ENCODE assay signal across 19 mouse cellular contexts in the genomic region with DNA sequence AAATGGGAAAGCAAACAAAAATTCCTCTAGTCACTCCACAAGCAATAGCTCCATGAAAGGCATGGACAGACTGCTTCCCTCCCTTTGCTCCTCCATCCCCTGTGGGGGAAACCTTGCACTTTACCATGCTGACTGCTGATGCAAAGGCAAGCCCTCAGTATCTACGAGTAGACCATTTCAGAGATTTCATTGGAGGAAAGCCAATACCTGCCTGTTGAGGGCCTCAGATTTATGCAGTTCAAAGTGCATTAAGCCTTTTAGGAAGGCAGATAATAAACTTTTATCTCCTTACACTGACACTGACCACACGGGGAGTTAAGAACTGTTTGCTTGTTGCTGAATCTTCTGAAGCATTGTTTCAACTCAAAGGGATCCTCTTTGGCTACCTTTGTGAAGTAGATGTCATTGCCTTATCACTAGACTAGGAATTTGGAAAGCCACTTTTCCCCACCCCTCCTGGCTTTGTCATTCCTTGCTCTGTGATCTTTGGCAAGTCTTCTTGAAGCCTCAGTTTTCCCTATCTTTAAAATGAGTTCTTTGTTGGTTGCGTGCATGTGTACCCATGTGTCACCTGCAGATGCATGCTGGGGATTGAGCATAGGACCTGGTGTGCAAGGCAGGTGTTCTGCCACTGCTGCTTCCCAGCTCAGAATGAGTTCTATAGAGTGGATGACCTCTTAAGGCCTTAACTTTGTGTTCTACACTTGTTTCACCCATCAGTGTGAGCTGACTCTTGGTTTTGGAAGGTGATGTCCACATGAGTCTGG. TPM values are rescaled to one million over a fixed set of nuclear protein-coding genes. Genes with fewer than 3 reads are reported as not detected.
DNase-seq lines count a peak whose midpoint lies in the region; ATAC-seq and TF ChIP-seq lines count a peak whose summit lies in the region.
"Had no signal": no experiment of that assay in that cellular context is flagged by ENCODE, and none has a peak within 500 bp of the region (broad histone marks: within the 10 kb centered on the region; RNA-seq: fewer than 3 reads in every experiment).

No protein-coding gene starts in this region.

- 77% methylated on average over 3 of the region's 3 CpGs for WGBS in midbrain, embryonic 15.5 days
- WGBS in midbrain, postnatal 0 days = 72% methylated on average over 3 of the region's 3 CpGs

- H3K79me2 ChIP-seq in myocyte (ENCODE audit: control insufficient read depth, insufficient read depth) = peaks cover 9% of the 10 kb centered on the region

- no peak overlapping the region for H3ac ChIP-seq in myocyte (ENCODE audit: control insufficient read depth, insufficient read length)

- TF ChIP-seq POLR2A in myocyte (IDR thresholded peaks at IDR 0.05; ENCODE audit: insufficient read length, low read depth) = no peak

- no peak overlapping the region for H3K4me2 ChIP-seq in midbrain, embryonic 15.5 days
- no peak overlapping the region for H3K4me2 ChIP-seq in midbrain, postnatal 0 days (ENCODE audit: low read depth, low read length, poor library complexity, severe bottlenecking)
- no peak overlapping the region for H3K4me2 ChIP-seq in myocyte (ENCODE audit: low read depth)
- H3K4me2 ChIP-seq: embryonic facial prominence, embryonic 13.5 days; forebrain, embryonic 12.5 days; heart, embryonic 13.5 days; hindbrain, embryonic 14.5 days had no signal

- H3K9me3 ChIP-seq in midbrain, embryonic 15.5 days = no peaks in the 10 kb centered on the region
- H3K9me3 ChIP-seq in midbrain, postnatal 0 days (ENCODE audit: low read length) = no peaks in the 10 kb centered on the region
- H3K9me3 ChIP-seq: embryonic facial prominence, embryonic 13.5 days; forebrain, embryonic 12.5 days; G1E; heart, embryonic 13.5 days had no signal

- H3K4me1 ChIP-seq in midbrain, embryonic 15.5 days = peaks cover 12% of the 10 kb centered on the region
- no peaks in the 10 kb centered on the region for H3K4me1 ChIP-seq in midbrain, postnatal 0 days (ENCODE audit: insufficient read depth, low read length)
- peaks cover 11% of the 10 kb centered on the region; the same call in 1 of the 2 replicates for H3K4me1 ChIP-seq in brown adipose tissue, adult 24 weeks (ENCODE audit: control insufficient read depth, insufficient read depth, insufficient read length, low read length)
- H3K4me1 ChIP-seq: embryonic facial prominence, embryonic 13.5 days had no signal

- peaks cover 37% of the 10 kb centered on the region for H3K36me3 ChIP-seq in midbrain, embryonic 15.5 days (replicated peaks)
- peaks cover 41% of the 10 kb centered on the region for H3K36me3 ChIP-seq in midbrain, postnatal 0 days (ENCODE audit: insufficient read depth, low read length)
- H3K36me3 ChIP-seq in myocyte (ENCODE audit: control insufficient read depth, insufficient read depth) = peaks cover 71% of the 10 kb centered on the region

- no peak overlapping the region for H3K4me3 ChIP-seq in midbrain, embryonic 15.5 days
- H3K4me3 ChIP-seq in midbrain, postnatal 0 days (ENCODE audit: low read depth, low read length) = no peak overlapping the region
- no peak overlapping the region for H3K4me3 ChIP-seq in brown adipose tissue, adult 24 weeks (ENCODE audit: insufficient read depth, low read depth, low read length)
- no peak overlapping the region for H3K4me3 ChIP-seq in myocyte
- H3K4me3 ChIP-seq: embryonic facial prominence, embryonic 13.5 days; forebrain, embryonic 12.5 days; heart, embryonic 13.5 days had no signal

- no peak for TF ChIP-seq CTCF in midbrain, postnatal 0 days (IDR thresholded peaks at IDR 0.05)

- H3K27ac ChIP-seq in midbrain, embryonic 15.5 days = 0 out of 2 replicates have a peak overlapping the region, but pooled peaks have one; percentile 7
- no peak overlapping the region for H3K27ac ChIP-seq in midbrain, postnatal 0 days (ENCODE audit: low read depth, low read length)
- H3K27ac ChIP-seq in brown adipose tissue, adult 24 weeks (replicated peaks; ENCODE audit: low read depth, low read length) = 0 out of 2 replicates have a peak overlapping the region, but pooled peaks have one; percentile 14
- H3K27ac ChIP-seq: embryonic facial prominence, embryonic 13.5 days; hindbrain, embryonic 14.5 days had no signal

- H3K27me3 ChIP-seq in midbrain, embryonic 15.5 days (replicated peaks) = no peaks in the 10 kb centered on the region
- H3K27me3 ChIP-seq in midbrain, postnatal 0 days (ENCODE audit: insufficient read depth, low read length) = no peaks in the 10 kb centered on the region
- no peaks in the 10 kb centered on the region for H3K27me3 ChIP-seq in myocyte (ENCODE audit: control insufficient read depth, insufficient read depth, insufficient read length)
- H3K27me3 ChIP-seq: embryonic facial prominence, embryonic 13.5 days; forebrain, embryonic 12.5 days; heart, embryonic 13.5 days had no signal

- intact Hi-C loops in heart, postnatal 36 days (cut with DNase I) = no loop called here

- peak; percentile 57 for DNase-seq in heart, adult 11 months
- DNase-seq in heart, postnatal 36 days = no peak
- DNase-seq in midbrain, postnatal 0 days (ENCODE audit: low spot score) = no peak
- no peak for DNase-seq in B cell, adult 2 months
- DNase-seq in frontal cortex, postnatal 10 days (ENCODE audit: low spot score in 2 of 2) = no peak
- DNase-seq: adrenal gland, postnatal 10 days; cerebellum, adult 18-20 months; cerebellum, adult 9-11 months; cerebellum, postnatal 36 days; gastrocnemius, postnatal 14 days; kidney, adult 18-20 months had no signal

- ATAC-seq in midbrain, embryonic 15.5 days (replicated peaks) = no peak
- no peak for ATAC-seq in midbrain, postnatal 0 days (ENCODE audit: low FRiP score)

- no peak overlapping the region for H3K9ac ChIP-seq in midbrain, embryonic 15.5 days
- no peak overlapping the region for H3K9ac ChIP-seq in midbrain, postnatal 0 days (replicated peaks; ENCODE audit: low read length, poor library complexity, severe bottlenecking)
- H3K9ac ChIP-seq: embryonic facial prominence, embryonic 13.5 days; forebrain, embryonic 12.5 days; heart, embryonic 13.5 days; hindbrain, embryonic 14.5 days had no signal

TF ChIP-seq in myocyte, 11 proteins besides CTCF, POLR2A, EP300 and RAD21:
- TF ChIP-seq REST (IDR thresholded peaks at IDR 0.05; ENCODE audit: insufficient read depth, insufficient read length) (no peak), POLR2AphosphoS2 (IDR thresholded peaks at IDR 0.05; ENCODE audit: insufficient read length, low read depth) (peak; percentile 61), MYOD1 (IDR thresholded peaks at IDR 0.05; ENCODE audit: control insufficient read depth in 1 of 3, insufficient read length in 2 of 3, low read depth in 2 of 3) (no peak), TCF12 (IDR thresholded peaks at IDR 0.05; ENCODE audit: insufficient read depth, poor library complexity, severe bottlenecking) (no peak), TCF3 (IDR thresholded peaks at IDR 0.05; ENCODE audit: insufficient read length, low read depth) (no peak), SRF (IDR thresholded peaks at IDR 0.05; ENCODE audit: control insufficient read depth, insufficient read length, low read depth) (no peak), CEBPB (IDR thresholded peaks at IDR 0.05; ENCODE audit: insufficient read depth, poor library complexity, severe bottlenecking) (no peak), MYOG (IDR thresholded peaks at IDR 0.05; ENCODE audit: control insufficient read depth in 1 of 3, insufficient read depth in 1 of 3, insufficient read length in 2 of 3, low read depth in 2 of 3) (no peak)

RNA-seq across cellular contexts. Expression of gene Kdm1a, which starts 56.1 kb away (rescaled TPM):
- 10 to 100 TPM; 28.4 to 33.7 TPM for total RNA-seq in heart, postnatal 36 days (2021)
- polyA plus RNA-seq in midbrain, embryonic 15.5 days (2015; fragmentation: Nextera tagmentation; extraction: Ambion mirVana) = 69.9 and 70.7 TPM in 2 replicates
- 147 and 183 TPM in 2 replicates for total RNA-seq in midbrain, postnatal 0 days (2014; rRNA removed)
- polyA plus RNA-seq in midbrain, postnatal 0 days (2015; fragmentation: Nextera tagmentation; extraction: Ambion mirVana) = 40.7 and 47.7 TPM in 2 replicates
- polyA plus RNA-seq in brown adipose tissue, adult 24 weeks (2012; ENCODE audit: insufficient read depth, insufficient read length, missing spikeins) = 12.9 TPM in 2 replicates
- 52.8 TPM for polyA plus RNA-seq in myocyte (2012; fragmentation: generic; extraction: Trizol)
